Mouse (Mus musculus): ENCODE measurements at regions not wholly inside any gene's neighbourhood (a gene's known extent, or its start where the extent isn't known, plus 50 kb on each side); places are given as distances from the start of the nearest gene placed in this dataset.

DNA sequence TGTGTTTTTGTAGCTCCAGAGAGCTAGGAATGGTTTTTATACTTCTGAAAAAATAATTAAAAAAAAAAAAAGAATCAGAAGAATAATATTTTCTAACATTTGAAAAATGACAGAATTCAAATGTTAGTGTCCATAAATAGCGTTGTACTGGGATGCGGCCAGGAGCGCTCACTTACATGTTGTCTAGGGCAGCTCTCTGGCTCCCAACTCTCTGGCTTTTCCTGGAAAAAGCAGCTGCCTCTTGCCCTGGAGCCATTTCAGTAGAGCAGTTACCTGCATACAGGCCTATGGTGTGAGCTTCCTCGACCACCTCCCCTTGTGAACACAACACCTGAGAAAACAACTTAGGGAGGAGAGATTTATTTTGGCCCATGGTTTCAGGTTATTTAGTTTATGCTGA lies 544.1 kb upstream of the Lrrc6 start:
- TF ChIP-seq CTCF (IDR thresholded peaks at IDR 0.05; ENCODE audit: low read depth, low read length): no peak
- TF ChIP-seq GATA1 (IDR thresholded peaks at IDR 0.05; ENCODE audit: borderline replicate concordance, low read length): no peak
- no peak for TF ChIP-seq TAL1 (conservative IDR thresholded peaks at IDR 0.05; ENCODE audit: low read depth, low read length)
- no peak for TF ChIP-seq GATA2 (IDR thresholded peaks at IDR 0.05; ENCODE audit: borderline replicate concordance, low read depth, low read length)
- no peak for TF ChIP-seq POLR2AphosphoS5 (IDR thresholded peaks at IDR 0.05; ENCODE audit: insufficient replicate concordance, low read depth, low read length)

Data from G1E (cell line).